Mouse (Mus musculus) liver, postnatal 0 days (tissue): ENCODE measurements around the gene Cdk8.

ENCODE experiments used
- CTCF ChIP-seq: sonication (generic); IDR thresholded peaks from 2 replicates; pipeline ENCODE4 v1.5.1; 2016; ENCODE audit warnings: antibody characterized with exemption, low read depth
- EP300 ChIP-seq: IDR thresholded peaks from 2 replicates; pipeline ENCODE4 v1.6.1; 2016; ENCODE audit warnings: antibody characterized with exemption, low read depth, mild to moderate bottlenecking

DNA sequence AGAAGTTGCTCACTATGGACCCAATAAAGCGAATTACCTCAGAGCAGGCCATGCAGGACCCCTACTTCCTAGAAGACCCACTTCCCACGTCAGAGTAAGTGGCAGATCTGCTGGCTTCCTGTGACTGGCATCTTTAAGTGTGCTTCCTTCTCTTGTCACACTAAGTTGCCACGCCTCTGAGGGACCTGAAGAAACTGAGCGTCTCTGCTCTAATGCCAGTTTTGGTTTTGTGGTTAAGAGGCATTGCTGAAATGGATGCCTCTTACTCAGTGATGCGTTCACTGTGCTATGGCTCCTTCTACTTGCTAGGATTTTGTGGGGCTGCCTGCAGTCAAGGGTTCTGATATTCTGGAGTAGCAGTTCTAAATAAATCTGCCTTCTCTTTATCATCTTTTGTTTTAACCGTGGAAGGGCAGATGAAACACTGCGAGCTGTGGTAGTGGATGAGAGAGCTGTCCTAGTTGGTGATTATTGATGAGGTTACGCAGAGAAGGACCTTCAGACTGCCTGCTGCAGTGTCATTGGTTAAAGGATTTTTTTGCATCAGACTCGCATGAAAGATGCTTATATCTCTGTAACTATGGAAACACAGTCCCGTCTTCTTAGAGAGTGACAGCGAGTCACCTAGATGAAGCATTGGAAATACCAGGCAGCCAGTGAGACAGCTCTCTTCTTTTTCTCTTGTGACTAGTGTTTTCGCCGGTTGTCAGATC lies 67.9 kb downstream of the Cdk8 start:
- TF ChIP-seq EP300 (no peak), CTCF (no peak)
